Mouse (Mus musculus) cortical plate, adult 2 months (tissue): ENCODE results near the gene Flnb. TPM values are rescaled to one million over a fixed set of nuclear protein-coding genes. Genes with fewer than 3 reads are reported as not detected.

Source experiments
- H3K27ac ChIP-seq: fragments of 200-500 bp; 2 replicates; pipeline ENCODE4 v1.5.1; 2012; ENCODE audit warnings: low read length, control low read depth, inconsistent platforms; ENCODE audit not compliant: insufficient read depth
- H3K4me1 ChIP-seq: fragments of 200-500 bp; 2 replicates; pipeline ENCODE4 v1.6.1; 2011; ENCODE audit warnings: low read length; ENCODE audit not compliant: control insufficient read depth, insufficient read depth
- H3K4me3 ChIP-seq: fragments of 200-500 bp; 2 replicates; pipeline ENCODE4 v1.5.1; 2011; ENCODE audit warnings: mild to moderate bottlenecking, low read length, control low read depth; ENCODE audit not compliant: insufficient read depth
- CTCF ChIP-seq: fragments of 200-500 bp; IDR thresholded peaks from 2 replicates; pipeline ENCODE4 v1.5.1; 2011; ENCODE audit warnings: mild to moderate bottlenecking, control low read depth, low read length; ENCODE audit not compliant: insufficient read depth; ENCODE audit errors: extremely low read depth
- POLR2A ChIP-seq: fragments of 200-500 bp; IDR thresholded peaks from 2 replicates; pipeline ENCODE4 v1.6.1; 2011; ENCODE audit warnings: mild to moderate bottlenecking, low read length, control low read depth; ENCODE audit not compliant: insufficient read depth; ENCODE audit errors: extremely low read depth
- polyA plus RNA-seq: library from polyadenylated mRNA; depleted of rRNA; stranded (reverse); fragments of >200 nt; gene quantifications from 2 replicates; pipeline ENCODE4 v1.2.3, GENCODE M21; 2012

Gene Flnb
- polyA plus RNA-seq, 1 experiment, result 35.4 TPM

DNA sequence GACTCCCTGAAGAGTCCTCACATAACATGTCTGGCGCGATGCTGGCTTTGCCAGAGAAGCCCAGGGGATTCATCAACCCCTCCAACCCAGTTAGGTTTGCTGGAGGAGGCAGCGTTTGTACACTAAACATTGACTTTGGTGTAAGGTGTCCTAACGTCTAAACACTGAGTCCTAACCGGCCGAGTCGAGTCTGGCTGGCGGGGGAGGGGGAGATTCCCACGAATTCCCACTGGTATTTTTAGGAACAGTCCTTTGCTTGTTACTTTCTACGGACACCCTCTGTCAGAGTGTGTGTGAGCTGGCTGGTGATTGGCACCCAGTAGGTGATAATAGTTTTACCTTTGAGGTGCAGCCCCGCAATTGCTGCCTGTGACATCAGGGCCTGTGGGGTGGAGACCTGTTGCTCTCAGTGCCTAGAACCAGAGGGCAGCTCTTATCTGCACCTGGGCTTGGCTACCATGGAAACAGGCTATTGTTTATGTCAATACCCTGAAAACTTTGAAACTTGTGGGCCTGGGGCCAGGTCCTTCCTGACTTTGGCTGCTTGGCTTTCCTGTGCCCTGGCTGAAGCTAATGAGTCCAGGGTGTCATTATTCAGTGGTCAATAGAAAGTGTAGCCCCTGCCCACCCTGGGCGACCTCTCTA lies 135.0 kb downstream of the Flnb start:
- TF ChIP-seq POLR2A, result no peak
- TF ChIP-seq CTCF, result no peak
- Histone ChIP-seq H3K27ac (peak overlapping the region; percentile 84), H3K4me3 (no peak overlapping the region), H3K4me1 (no peaks in the 10 kb centered on the region)

DNA sequence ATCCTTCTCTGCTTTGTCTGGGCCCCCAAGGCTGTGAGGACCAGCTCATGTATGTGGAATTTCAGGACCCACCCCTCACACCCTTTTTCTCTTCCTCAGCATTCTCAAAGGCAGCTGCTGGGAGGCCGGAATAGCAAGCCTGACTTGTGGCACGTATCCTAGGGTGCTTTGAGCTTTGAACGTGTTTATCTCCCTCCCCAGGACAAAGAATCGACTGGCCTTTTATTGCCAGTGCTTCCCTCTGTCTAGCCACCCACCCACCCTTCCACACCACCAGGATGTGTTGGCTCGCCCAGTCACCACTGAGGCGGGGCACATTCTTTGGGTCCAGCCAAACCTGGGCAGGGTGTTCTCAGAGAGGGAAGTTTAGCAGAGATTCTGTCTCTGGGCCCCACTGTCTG lies 136.3 kb downstream of the Flnb start:
- Histone ChIP-seq H3K4me3 (no peak overlapping the region), H3K27ac (no peak overlapping the region), H3K4me1 (no peaks in the 10 kb centered on the region)
- no peak for TF ChIP-seq POLR2A
- no peak for TF ChIP-seq CTCF

DNA sequence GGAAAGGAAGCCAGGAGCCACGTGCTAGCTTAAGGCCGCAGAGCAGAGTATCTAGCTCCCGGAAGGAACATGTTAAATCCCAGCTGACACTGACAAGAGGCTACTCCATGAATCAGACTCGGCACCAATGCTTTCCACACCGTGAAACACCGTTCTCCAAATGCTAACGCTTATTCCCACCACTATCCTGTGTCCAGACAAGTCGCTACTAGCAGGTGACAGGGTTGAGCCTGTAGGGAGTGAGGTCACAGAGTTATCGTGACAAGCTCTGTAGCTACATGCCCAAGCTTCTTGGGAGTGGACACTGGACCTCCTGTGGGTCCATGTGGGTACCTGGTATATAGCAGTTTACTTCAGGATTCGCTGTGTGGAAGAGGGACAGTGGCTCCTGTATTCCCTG lies 138.7 kb downstream of the Flnb start:
- TF ChIP-seq CTCF, result no peak
- no peak for TF ChIP-seq POLR2A
- Histone ChIP-seq H3K27ac (no peak overlapping the region), H3K4me3 (no peak overlapping the region), H3K4me1 (no peaks in the 10 kb centered on the region)

DNA sequence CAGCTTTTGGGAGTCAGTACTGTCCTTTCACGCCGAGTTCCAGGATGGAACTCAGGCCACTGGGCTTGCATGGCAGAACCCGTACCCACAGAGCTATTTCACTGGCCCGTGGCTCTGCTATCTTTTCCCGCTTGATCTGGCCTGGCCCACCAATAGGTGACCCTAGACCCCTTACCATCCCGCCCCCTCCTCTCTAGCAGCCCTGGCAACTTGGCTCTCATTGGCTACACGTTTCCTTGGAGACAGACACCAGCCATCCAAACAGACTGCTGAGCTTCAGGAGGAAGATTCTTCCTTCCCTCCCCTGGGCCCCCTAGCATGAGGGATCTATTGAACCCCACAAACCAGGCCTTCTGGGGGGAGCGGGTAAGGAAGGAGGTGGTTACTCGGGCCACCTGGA lies 139.3 kb downstream of the Flnb start, which contains the start of gene Gm45521:
TSS of gene Gm45521 (plus strand) at position 240 of the 400 bp plus-strand sequence.
- no peak for TF ChIP-seq POLR2A
- TF ChIP-seq CTCF, result no peak
- H3K27ac ChIP-seq, result no peak within 1 kb of the TSS
- H3K4me3 ChIP-seq, result no peak within 1 kb of the TSS
- H3K4me1 ChIP-seq, result no peaks in the 10 kb centered on the region

DNA sequence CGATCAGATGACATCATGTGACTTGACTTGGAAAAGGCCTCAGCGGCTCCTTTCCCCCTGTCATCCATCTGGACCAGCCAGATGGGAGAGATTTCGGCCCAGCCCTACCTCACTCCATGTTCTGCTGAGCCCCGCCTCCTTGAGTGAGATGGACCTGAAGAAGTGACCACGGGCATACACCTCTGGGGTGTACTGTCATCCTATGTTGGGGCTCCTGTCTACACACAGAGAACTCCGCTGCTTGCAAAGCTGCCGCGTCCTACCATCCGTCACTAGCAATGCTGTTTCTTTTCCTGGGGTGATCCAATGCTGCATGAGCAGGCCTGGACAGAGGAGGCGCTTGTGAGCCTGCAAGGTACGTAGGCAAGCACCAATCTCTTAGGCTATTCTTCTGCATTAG lies 142.9 kb downstream of the Flnb start:
- Histone ChIP-seq H3K4me3 (no peak overlapping the region), H3K4me1 (no peaks in the 10 kb centered on the region), H3K27ac (no peak overlapping the region)
- TF ChIP-seq CTCF (peak; percentile 56), POLR2A (no peak)

DNA sequence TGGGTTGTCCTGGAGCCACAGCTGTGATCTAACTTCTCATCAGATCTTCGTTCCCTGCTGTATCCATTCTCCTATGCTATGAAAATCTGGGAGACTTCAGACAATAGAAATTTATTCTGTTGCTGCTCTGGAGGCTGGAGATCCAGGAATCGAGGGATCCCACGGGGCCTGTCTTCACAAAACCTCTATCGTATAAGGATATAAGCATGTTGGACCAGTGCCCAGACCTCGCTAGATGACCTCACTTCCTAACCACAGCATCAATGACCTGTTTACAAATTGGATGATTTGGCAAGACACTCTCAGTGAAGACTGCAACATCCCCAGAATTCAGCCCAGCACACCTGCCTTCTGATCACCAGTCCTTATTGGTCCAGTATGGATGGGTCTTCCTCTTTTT lies 144.0 kb downstream of the Flnb start:
- Histone ChIP-seq H3K4me1 (no peaks in the 10 kb centered on the region), H3K4me3 (no peak overlapping the region), H3K27ac (no peak overlapping the region)
- no peak for TF ChIP-seq CTCF
- TF ChIP-seq POLR2A, result no peak

DNA sequence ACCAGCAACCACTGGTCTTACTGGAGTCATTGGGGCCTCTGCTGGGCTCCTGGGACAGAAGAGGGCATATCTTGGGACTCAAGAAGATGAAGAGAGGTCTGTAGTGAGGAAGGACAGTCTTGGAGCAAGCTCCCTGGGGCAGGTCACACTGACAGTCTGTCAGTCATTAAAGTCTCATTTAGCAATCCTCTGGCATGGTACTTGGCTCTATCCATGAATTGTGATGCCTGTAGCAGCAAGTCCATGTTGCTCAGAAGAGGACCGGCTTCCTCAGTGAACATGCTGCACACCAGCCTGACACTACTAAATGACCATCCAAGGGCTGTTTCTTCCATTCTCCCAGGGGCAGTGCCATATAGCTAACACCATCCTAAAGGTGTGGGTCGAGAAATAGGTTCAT lies 144.9 kb downstream of the Flnb start:
- no peak for TF ChIP-seq POLR2A
- no peak for TF ChIP-seq CTCF
- Histone ChIP-seq H3K4me1 (no peaks in the 10 kb centered on the region), H3K27ac (no peak overlapping the region), H3K4me3 (no peak overlapping the region)

DNA sequence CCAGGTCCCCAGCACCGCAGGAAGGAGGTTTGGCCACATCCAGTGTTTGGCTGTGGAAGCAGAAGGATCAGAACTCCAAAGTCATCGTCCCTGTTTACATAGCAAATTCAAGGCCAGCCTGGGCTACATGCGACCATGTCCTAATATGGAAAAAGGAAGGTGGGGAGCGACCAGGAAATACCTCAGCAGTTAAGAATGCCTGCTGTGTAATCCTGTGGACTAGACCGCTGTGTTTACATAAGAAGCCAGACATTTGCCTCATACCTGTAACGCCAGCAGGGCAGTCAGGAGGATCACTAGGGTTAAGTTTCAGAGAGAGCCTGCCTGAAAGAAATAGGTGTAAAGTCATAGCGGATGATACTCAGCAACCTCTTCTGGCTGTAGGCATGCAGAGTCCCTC lies 145.4 kb downstream of the Flnb start:
- no peak overlapping the region for H3K27ac ChIP-seq
- no peaks in the 10 kb centered on the region for H3K4me1 ChIP-seq
- no peak overlapping the region for H3K4me3 ChIP-seq
- TF ChIP-seq CTCF (no peak), POLR2A (no peak)

DNA sequence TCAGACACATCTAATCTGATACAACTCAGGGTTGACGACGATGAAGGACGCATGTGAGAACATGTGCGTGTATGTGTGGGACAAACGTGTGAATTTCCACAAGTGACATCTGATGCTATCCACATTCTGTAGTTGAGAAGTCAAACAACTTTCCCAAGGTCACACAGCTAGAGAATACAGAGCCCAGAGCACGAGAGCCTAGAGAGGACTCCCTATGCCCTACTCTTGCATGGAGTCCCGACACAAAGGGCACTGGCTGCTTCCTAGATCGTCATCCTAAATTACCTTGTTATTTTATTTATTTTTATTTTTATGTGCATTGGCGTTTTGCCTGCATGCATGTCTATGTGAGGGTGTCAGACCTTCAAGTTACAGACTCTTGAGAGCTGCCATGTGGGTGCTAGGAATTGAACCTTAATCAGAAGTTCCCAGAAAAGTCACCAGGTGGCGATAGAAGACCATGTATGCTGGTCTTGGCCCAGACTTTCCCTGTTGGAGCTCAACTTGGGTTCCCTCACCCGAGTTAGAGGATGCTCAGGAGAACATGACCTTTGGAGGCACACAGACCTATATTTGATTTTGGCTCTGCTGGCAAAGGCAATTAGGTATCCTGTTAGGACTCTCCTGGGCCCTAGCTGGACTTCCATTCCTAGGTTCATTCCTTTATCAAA lies 146.6 kb downstream of the Flnb start:
- Histone ChIP-seq H3K27ac (no peak overlapping the region), H3K4me1 (no peaks in the 10 kb centered on the region), H3K4me3 (no peak overlapping the region)
- TF ChIP-seq POLR2A, result no peak
- peak; percentile 96 for TF ChIP-seq CTCF

DNA sequence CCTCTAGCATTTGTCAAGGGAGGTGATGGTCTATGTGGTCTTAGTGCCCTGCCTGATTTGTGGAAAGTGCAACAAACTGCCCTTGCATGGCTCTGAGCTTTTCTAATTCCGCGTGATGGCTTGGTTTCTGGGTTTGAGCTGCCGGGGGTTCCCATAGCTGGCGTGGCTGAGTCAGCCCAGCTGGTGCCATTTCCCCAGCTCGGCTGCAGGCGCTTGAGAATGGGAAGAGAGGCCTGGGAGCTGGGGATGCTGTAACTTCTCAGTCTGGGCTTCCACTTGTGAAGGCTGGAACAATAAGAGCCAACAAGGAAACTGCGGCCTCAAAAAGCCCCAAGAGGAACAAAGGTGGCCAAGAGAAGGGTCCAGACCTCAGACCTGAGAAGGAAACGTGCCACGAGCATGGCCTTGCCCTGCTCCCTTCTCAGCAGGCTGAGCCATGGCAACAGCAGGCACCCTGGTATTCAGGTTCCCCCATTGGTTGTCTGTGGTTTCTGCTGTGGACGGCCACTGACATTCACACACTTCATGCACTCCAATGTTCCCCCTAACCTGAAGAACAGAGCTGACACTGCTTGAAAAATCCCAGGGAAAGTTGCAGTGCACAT lies 154.2 kb downstream of the Flnb start:
- Histone ChIP-seq H3K27ac (no peak overlapping the region), H3K4me3 (no peak overlapping the region), H3K4me1 (no peaks in the 10 kb centered on the region)
- TF ChIP-seq CTCF, result no peak
- no peak for TF ChIP-seq POLR2A
